Mouse (Mus musculus): ENCODE measurements around the gene Crocc2.

GRCm38 (mm10) chr1:93144176-93144575 is 24.3 kb upstream of the Crocc2 start:
- TF ChIP-seq CTCF (IDR thresholded peaks at IDR 0.05; ENCODE audit: insufficient read depth, low read depth, low read length) (no peak), POLR2A (IDR thresholded peaks at IDR 0.05; ENCODE audit: insufficient read depth, low read depth, low read length) (no peak)
